Mouse (Mus musculus): ENCODE data around the gene Vax2. TPM values are rescaled to one million over a fixed set of nuclear protein-coding genes. Genes with fewer than 3 reads are reported as not detected.
A peak's percentile ranks its signal among the peaks of the same experiment; 100 is the strongest.

The Vax2 gene
- polyA plus RNA-seq, 1 experiment from 2014 or later = 0.14 TPM

GRCm38 (mm10) chr6:83699971-83700370 is 11.1 kb upstream of the Vax2 start:
- peaks cover 90% of the 10 kb centered on the region for H3K27me3 ChIP-seq (replicated peaks)
- no peak overlapping the region for H3K27ac ChIP-seq (ENCODE audit: poor library complexity, severe bottlenecking)
- H3K4me3 ChIP-seq = no peak overlapping the region
- H3K4me2 ChIP-seq = no peak overlapping the region
- ATAC-seq (ENCODE audit: insufficient number of reproducible peaks, low FRiP score) = no peak
- H3K36me3 ChIP-seq = no peaks in the 10 kb centered on the region
- no peak overlapping the region for H3K9ac ChIP-seq
- H3K9me3 ChIP-seq (replicated peaks) = no peaks in the 10 kb centered on the region
- WGBS = 5% methylated on average over 5 of the region's 5 CpGs
- peaks cover 5% of the 10 kb centered on the region; the same call in 1 of the 2 replicates for H3K4me1 ChIP-seq (replicated peaks)

GRCm38 (mm10) chr6:83701001-83701400 is 10.1 kb upstream of the Vax2 start:
- no peak for ATAC-seq (ENCODE audit: insufficient number of reproducible peaks, low FRiP score)
- H3K27me3 ChIP-seq (replicated peaks) = peaks cover 90% of the 10 kb centered on the region
- no peaks in the 10 kb centered on the region for H3K9me3 ChIP-seq (replicated peaks)
- no peak overlapping the region for H3K4me2 ChIP-seq
- 1% methylated on average over 11 of the region's 11 CpGs for whole genome bisulfite sequencing
- no peak overlapping the region for H3K4me3 ChIP-seq
- no peak overlapping the region for H3K27ac ChIP-seq (ENCODE audit: poor library complexity, severe bottlenecking)
- H3K9ac ChIP-seq = no peak overlapping the region
- H3K36me3 ChIP-seq = no peaks in the 10 kb centered on the region
- H3K4me1 ChIP-seq (replicated peaks) = peaks cover 5% of the 10 kb centered on the region; the same call in 1 of the 2 replicates

GRCm38 (mm10) chr6:83702146-83702999 is 8.7 kb upstream of the Vax2 start:
- WGBS = under 1% methylated on average over 53 of the region's 53 CpGs
- 0 out of 2 replicates have a peak overlapping the region, but pooled peaks have one; percentile 7 for H3K4me3 ChIP-seq
- H3K9ac ChIP-seq = no peak overlapping the region

GRCm38 (mm10) chr6:83703000-83703721 is 7.9 kb upstream of the Vax2 start:
- H3K4me2 ChIP-seq = no peak overlapping the region
- 1% methylated on average over 27 of the region's 27 CpGs for WGBS
- no peak overlapping the region for H3K9ac ChIP-seq
- no peak overlapping the region for H3K4me3 ChIP-seq
- H3K9me3 ChIP-seq (replicated peaks) = no peaks in the 10 kb centered on the region
- H3K27ac ChIP-seq (ENCODE audit: poor library complexity, severe bottlenecking) = no peak overlapping the region
- ATAC-seq (ENCODE audit: insufficient number of reproducible peaks, low FRiP score) = no peak
- no peaks in the 10 kb centered on the region for H3K36me3 ChIP-seq
- peaks cover 90% of the 10 kb centered on the region for H3K27me3 ChIP-seq (replicated peaks)
- H3K4me1 ChIP-seq (replicated peaks) = peaks cover 5% of the 10 kb centered on the region; the same call in 1 of the 2 replicates

More at GRCm38 (mm10) chr6:83702146-83702999, 8.7 kb upstream of the Vax2 start:
- ATAC-seq (ENCODE audit: insufficient number of reproducible peaks, low FRiP score) = no peak
- Histone ChIP-seq H3K36me3 (no peaks in the 10 kb centered on the region), H3K27me3 (replicated peaks) (peaks cover 90% of the 10 kb centered on the region), H3K9me3 (replicated peaks) (no peaks in the 10 kb centered on the region), H3K4me2 (peak overlapping the region; percentile 41), H3K27ac (ENCODE audit: poor library complexity, severe bottlenecking) (no peak overlapping the region), H3K4me1 (replicated peaks) (peaks cover 5% of the 10 kb centered on the region; the same call in 1 of the 2 replicates)

- peaks cover 5% of the 10 kb centered on the region; the same call in 1 of the 2 replicates for H3K4me1 ChIP-seq (replicated peaks)
- H3K4me3 ChIP-seq = no peak overlapping the region
- H3K27ac ChIP-seq (ENCODE audit: poor library complexity, severe bottlenecking) = no peak overlapping the region
- no peaks in the 10 kb centered on the region for H3K36me3 ChIP-seq
- H3K27me3 ChIP-seq (replicated peaks) = peaks cover 90% of the 10 kb centered on the region
- no peak for ATAC-seq (ENCODE audit: insufficient number of reproducible peaks, low FRiP score)
- no peak overlapping the region for H3K4me2 ChIP-seq
- no peak overlapping the region for H3K9ac ChIP-seq
- no peaks in the 10 kb centered on the region for H3K9me3 ChIP-seq (replicated peaks)
- WGBS = 2% methylated on average over 10 of the region's 10 CpGs
Measured at GRCm38 (mm10) chr6:83703722-83704078, 7.4 kb upstream of the Vax2 start.

- ATAC-seq (ENCODE audit: insufficient number of reproducible peaks, low FRiP score) = no peak
- no peaks in the 10 kb centered on the region for H3K9me3 ChIP-seq (replicated peaks)
- WGBS = 8% methylated on average over 1 of the region's 1 CpGs
- H3K27me3 ChIP-seq (replicated peaks) = peaks cover 90% of the 10 kb centered on the region
- no peak overlapping the region for H3K4me3 ChIP-seq
- H3K4me2 ChIP-seq = no peak overlapping the region
- H3K27ac ChIP-seq (ENCODE audit: poor library complexity, severe bottlenecking) = no peak overlapping the region
- no peak overlapping the region for H3K9ac ChIP-seq
- no peaks in the 10 kb centered on the region for H3K36me3 ChIP-seq
- peaks cover 5% of the 10 kb centered on the region; the same call in 1 of the 2 replicates for H3K4me1 ChIP-seq (replicated peaks)
Measured at GRCm38 (mm10) chr6:83704294-83704693, 6.8 kb upstream of the Vax2 start.

- ATAC-seq (ENCODE audit: insufficient number of reproducible peaks, low FRiP score) = no peak
- no peak overlapping the region for H3K27ac ChIP-seq (ENCODE audit: poor library complexity, severe bottlenecking)
- peaks cover 91% of the 10 kb centered on the region for H3K27me3 ChIP-seq (replicated peaks)
- no peaks in the 10 kb centered on the region for H3K36me3 ChIP-seq
- WGBS = 19% methylated on average over 5 of the region's 5 CpGs
- H3K4me3 ChIP-seq = no peak overlapping the region
- no peak overlapping the region for H3K4me2 ChIP-seq
- H3K4me1 ChIP-seq (replicated peaks) = peaks cover 5% of the 10 kb centered on the region; the same call in 1 of the 2 replicates
- no peaks in the 10 kb centered on the region for H3K9me3 ChIP-seq (replicated peaks)
- H3K9ac ChIP-seq = no peak overlapping the region
Measured at GRCm38 (mm10) chr6:83704701-83705100, 6.4 kb upstream of the Vax2 start.

GRCm38 (mm10) chr6:83707738-83708510 is 3.1 kb upstream of the Vax2 start:
- Histone ChIP-seq H3K4me2 (no peak overlapping the region), H3K9me3 (replicated peaks) (no peaks in the 10 kb centered on the region), H3K27ac (ENCODE audit: poor library complexity, severe bottlenecking) (no peak overlapping the region), H3K36me3 (no peaks in the 10 kb centered on the region), H3K4me1 (replicated peaks) (peaks cover 20% of the 10 kb centered on the region), H3K9ac (no peak overlapping the region), H3K4me3 (no peak overlapping the region), H3K27me3 (replicated peaks) (peaks cover 99% of the 10 kb centered on the region)
- ATAC-seq (ENCODE audit: insufficient number of reproducible peaks, low FRiP score) = no peak
- WGBS = 6% methylated on average over 6 of the region's 6 CpGs

GRCm38 (mm10) chr6:83710361-83711066 is 550 bp upstream of the Vax2 start:
- no peak for ATAC-seq (ENCODE audit: insufficient number of reproducible peaks, low FRiP score)
- Histone ChIP-seq H3K27ac (ENCODE audit: poor library complexity, severe bottlenecking) (no peak overlapping the region), H3K4me3 (peak overlapping the region; percentile 54), H3K9me3 (replicated peaks) (no peaks in the 10 kb centered on the region), H3K9ac (no peak overlapping the region), H3K27me3 (replicated peaks) (peaks cover 99% of the 10 kb centered on the region), H3K4me2 (peak overlapping the region; percentile 93), H3K4me1 (replicated peaks) (peaks cover 26% of the 10 kb centered on the region), H3K36me3 (no peaks in the 10 kb centered on the region)
- WGBS = under 1% methylated on average over 32 of the region's 32 CpGs

- peaks cover 30% of the 10 kb centered on the region for H3K4me1 ChIP-seq (replicated peaks)
- H3K36me3 ChIP-seq = no peaks in the 10 kb centered on the region
- 2% methylated on average over 44 of the region's 45 CpGs for WGBS
- H3K27me3 ChIP-seq (replicated peaks) = peaks cover 96% of the 10 kb centered on the region
- H3K4me2 ChIP-seq = peak overlapping the region; percentile 93
- peak; percentile 28; the same call in 1 of the 2 replicates for ATAC-seq (ENCODE audit: insufficient number of reproducible peaks, low FRiP score)
- 0 out of 2 replicates have a peak overlapping the region, but pooled peaks have one; percentile 43 for H3K9ac ChIP-seq
- H3K9me3 ChIP-seq (replicated peaks) = no peaks in the 10 kb centered on the region
- H3K4me3 ChIP-seq = peak overlapping the region; percentile 54
- H3K27ac ChIP-seq (ENCODE audit: poor library complexity, severe bottlenecking) = no peak overlapping the region
Measured at GRCm38 (mm10) chr6:83711725-83712475, 836 bp downstream of the Vax2 start.

Measured in heart, embryonic 12.5 days (tissue).